Mouse (Mus musculus) erythroblast, embryonic 14.5 days (primary cell): ENCODE data around the gene Daam1.

ENCODE experiments used
- GATA1 ChIP-seq: IDR thresholded peaks from 2 replicates; pipeline ENCODE4 v1.6.1; 2012; ENCODE audit warnings: low read length, inconsistent platforms, mixed read lengths
- TAL1 ChIP-seq: IDR thresholded peaks from 3 replicates; pipeline ENCODE4 v1.6.1; 2012; ENCODE audit warnings: low read length, inconsistent platforms, mixed read lengths

GRCm38 (mm10) chr12:72015296-72015695, 184.4 kb downstream of the Daam1 start:
- no peak for TF ChIP-seq TAL1
- TF ChIP-seq GATA1, result no peak
